Mouse (Mus musculus) kidney, postnatal 14 days (tissue): ENCODE measurements around the gene Zbtb8a.
"Not testable (repeated sequence)": the region's sequence is repeated elsewhere in the genome, so short reads cannot be mapped to it uniquely, and the experiment has no call there.

Experiments used
- DNase-seq: peaks from one replicate; pipeline ENCODE4 v3.0.0; 2022; ENCODE audit warnings: mixed read lengths

Zbtb8a gene

GRCm38 (mm10) chr4:129377601-129378390 lies at the start of gene Zbtb8a:
Gene Zbtb8a (minus strand): TSS chr4:129378116.
- DNase-seq = peak; percentile 64

GRCm38 (mm10) chr4:129418321-129418720 lies 40.4 kb upstream of the Zbtb8a start:
- DNase-seq = no peak

- no peak for DNase-seq
Observed at GRCm38 (mm10) chr4:129416478-129416877, 38.6 kb upstream of the Zbtb8a start.

GRCm38 (mm10) chr4:129415892-129416291 lies 38.0 kb upstream of the Zbtb8a start:
- no peak for DNase-seq

- DNase-seq = no peak
Observed at GRCm38 (mm10) chr4:129410991-129411390, 33.1 kb upstream of the Zbtb8a start.

GRCm38 (mm10) chr4:129410532-129410931 lies 32.6 kb upstream of the Zbtb8a start:
- not testable (repeated sequence) for DNase-seq

- peak; percentile 86 for DNase-seq
Observed at GRCm38 (mm10) chr4:129406447-129406846, 28.5 kb upstream of the Zbtb8a start.

- no peak for DNase-seq
Observed at GRCm38 (mm10) chr4:129399813-129400212, 21.9 kb upstream of the Zbtb8a start.

- no peak for DNase-seq
Observed at GRCm38 (mm10) chr4:129396960-129397359, 19.0 kb upstream of the Zbtb8a start.

- DNase-seq = no peak
Observed at GRCm38 (mm10) chr4:129394089-129394870, 16.4 kb upstream of the Zbtb8a start.

GRCm38 (mm10) chr4:129390936-129391557 lies 13.1 kb upstream of the Zbtb8a start:
- no peak for DNase-seq

- DNase-seq = no peak
Observed at GRCm38 (mm10) chr4:129390216-129390743, 12.4 kb upstream of the Zbtb8a start.

- no peak for DNase-seq
Observed at GRCm38 (mm10) chr4:129388404-129388803, 10.5 kb upstream of the Zbtb8a start.

GRCm38 (mm10) chr4:129386989-129387388 lies 9.1 kb upstream of the Zbtb8a start:
- DNase-seq = no peak

GRCm38 (mm10) chr4:129386269-129386946 lies 8.5 kb upstream of the Zbtb8a start:
- no peak for DNase-seq

GRCm38 (mm10) chr4:129385685-129386084 lies 7.8 kb upstream of the Zbtb8a start:
- no peak for DNase-seq

GRCm38 (mm10) chr4:129384440-129384839 lies 6.5 kb upstream of the Zbtb8a start:
- peak; percentile 72 for DNase-seq

- no peak for DNase-seq
Observed at GRCm38 (mm10) chr4:129383586-129383985, 5.7 kb upstream of the Zbtb8a start.

- peak; percentile 52 for DNase-seq
Observed at GRCm38 (mm10) chr4:129382488-129382887, 4.6 kb upstream of the Zbtb8a start.

GRCm38 (mm10) chr4:129382029-129382428 lies 4.1 kb upstream of the Zbtb8a start:
- no peak for DNase-seq

- DNase-seq = no peak
Observed at GRCm38 (mm10) chr4:129381148-129381547, 3.2 kb upstream of the Zbtb8a start.

GRCm38 (mm10) chr4:129379805-129380204 lies 1.9 kb upstream of the Zbtb8a start:
- no peak for DNase-seq
